Mouse (Mus musculus): ENCODE data around the gene Itfg1. TPM values are rescaled to one million over a fixed set of nuclear protein-coding genes. Genes with fewer than 3 reads are reported as not detected.
"Not testable (repeated sequence)": the region's sequence is repeated elsewhere in the genome, so short reads cannot be mapped to it uniquely, and the experiment has no call there.

Itfg1 gene
- 196 and 207 TPM in 2 replicates for polyA plus RNA-seq (2015; fragmentation: Nextera tagmentation; extraction: Ambion mirVana)

DNA sequence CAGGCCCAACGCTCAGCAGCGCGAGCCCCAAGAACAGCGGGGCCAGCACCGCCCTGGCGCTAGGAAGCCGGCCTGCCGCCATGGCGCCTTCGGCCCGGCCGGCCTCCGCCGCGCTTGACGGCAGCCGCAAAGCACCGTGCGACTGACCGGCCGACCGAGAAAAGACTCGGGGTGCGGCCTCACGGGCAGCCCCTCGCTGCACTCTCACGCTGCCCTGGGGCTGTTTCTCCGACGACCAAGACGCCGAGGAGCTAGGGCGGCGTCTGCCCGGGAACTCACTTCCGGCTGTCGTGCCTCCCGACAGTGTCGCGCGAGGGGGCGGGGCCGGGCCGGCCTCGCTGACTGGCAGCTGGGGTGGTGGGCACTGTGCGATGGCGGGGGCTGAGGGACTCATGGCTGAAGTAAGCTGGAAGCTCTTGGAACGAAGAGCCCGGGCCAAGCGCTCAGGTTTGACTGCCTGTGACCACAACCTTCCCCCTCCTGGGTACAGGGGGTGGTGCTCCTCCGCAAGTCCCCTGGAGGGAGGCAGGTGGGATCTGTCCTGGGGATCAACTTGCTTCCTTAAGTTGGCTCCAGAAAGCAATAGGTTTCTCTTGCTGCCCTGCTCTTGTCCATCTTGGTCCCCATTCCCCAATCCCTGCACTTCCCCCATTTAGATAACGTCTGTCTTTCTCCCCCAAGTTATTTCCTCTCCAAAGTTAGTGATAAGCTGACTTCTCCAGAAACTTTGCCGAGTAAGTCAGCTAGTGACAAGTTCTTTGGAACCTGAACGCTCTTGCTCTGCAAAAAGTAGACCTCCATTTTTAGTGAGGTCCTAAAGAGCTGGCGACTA is at the start of gene Itfg1, which contains the start of gene Phkb:
Gene Itfg1, minus strand, starts transcription at position 265 of the 832 bp plus-strand sequence.
Gene Phkb, plus strand, starts transcription at position 303 of the 832 bp plus-strand sequence.
- H3K4me2 ChIP-seq (ENCODE audit: low read length), result peak within 1 kb of the TSS; percentile 56
- peak within 1 kb of the TSS; percentile 90 for H3K9ac ChIP-seq (ENCODE audit: low read depth, low read length)
- no peaks in the 10 kb centered on the region for H3K27me3 ChIP-seq (replicated peaks; ENCODE audit: control insufficient read depth, insufficient read depth, low read length)
- ATAC-seq, result peak; percentile 98
- peak within 1 kb of the TSS; percentile 97 for H3K27ac ChIP-seq (ENCODE audit: low read depth, low read length)
- peaks cover 15% of the 10 kb centered on the region for H3K4me1 ChIP-seq (ENCODE audit: control insufficient read depth, insufficient read depth, low read depth, low read length)
- H3K36me3 ChIP-seq (ENCODE audit: control insufficient read depth, insufficient read depth, low read length), result peaks cover 3% of the 10 kb centered on the region; the same call in 1 of the 2 replicates
- WGBS, result under 1% methylated on average over 52 of the region's 54 CpGs
- H3K9me3 ChIP-seq (ENCODE audit: control insufficient read depth, low read length), result no peaks in the 10 kb centered on the region
- peak within 1 kb of the TSS; percentile 81 for H3K4me3 ChIP-seq (ENCODE audit: low read length)

- 93% methylated on average over 3 of the region's 3 CpGs for WGBS
- no peaks in the 10 kb centered on the region for H3K27me3 ChIP-seq (replicated peaks; ENCODE audit: control insufficient read depth, insufficient read depth, low read length)
- no peaks in the 10 kb centered on the region for H3K4me1 ChIP-seq (ENCODE audit: control insufficient read depth, insufficient read depth, low read depth, low read length)
- no peaks in the 10 kb centered on the region for H3K9me3 ChIP-seq (ENCODE audit: control insufficient read depth, low read length)
- H3K4me3 ChIP-seq (ENCODE audit: low read length), result no peak overlapping the region
- H3K9ac ChIP-seq (ENCODE audit: low read depth, low read length), result no peak overlapping the region
- H3K36me3 ChIP-seq (ENCODE audit: control insufficient read depth, insufficient read depth, low read length), result peaks cover 5% of the 10 kb centered on the region; the same call in 1 of the 2 replicates
- no peak for ATAC-seq
- H3K4me2 ChIP-seq (ENCODE audit: low read length), result no peak overlapping the region
- H3K27ac ChIP-seq (ENCODE audit: low read depth, low read length), result no peak overlapping the region
Measured at GRCm38 (mm10) chr8:85884811-85885210, 44.1 kb upstream of the Itfg1 start.

- no peaks in the 10 kb centered on the region for H3K4me1 ChIP-seq (ENCODE audit: control insufficient read depth, insufficient read depth, low read depth, low read length)
- H3K4me3 ChIP-seq (ENCODE audit: low read length), result no peak overlapping the region
- H3K27me3 ChIP-seq (replicated peaks; ENCODE audit: control insufficient read depth, insufficient read depth, low read length), result no peaks in the 10 kb centered on the region
- H3K9ac ChIP-seq (ENCODE audit: low read depth, low read length), result no peak overlapping the region
- H3K9me3 ChIP-seq (ENCODE audit: control insufficient read depth, low read length), result no peaks in the 10 kb centered on the region
- no peak for ATAC-seq
- no peak overlapping the region for H3K4me2 ChIP-seq (ENCODE audit: low read length)
- H3K27ac ChIP-seq (ENCODE audit: low read depth, low read length), result no peak overlapping the region
- H3K36me3 ChIP-seq (ENCODE audit: control insufficient read depth, insufficient read depth, low read length), result peaks cover 5% of the 10 kb centered on the region; the same call in 1 of the 2 replicates
- 91% methylated on average over 7 of the region's 7 CpGs for WGBS
Measured at GRCm38 (mm10) chr8:85879624-85880023, 38.9 kb upstream of the Itfg1 start.

GRCm38 (mm10) chr8:85877976-85878375 is 37.3 kb upstream of the Itfg1 start:
- no peaks in the 10 kb centered on the region for H3K27me3 ChIP-seq (replicated peaks; ENCODE audit: control insufficient read depth, insufficient read depth, low read length)
- H3K9me3 ChIP-seq (ENCODE audit: control insufficient read depth, low read length), result no peaks in the 10 kb centered on the region
- WGBS, result 97% methylated on average over 8 of the region's 8 CpGs
- H3K9ac ChIP-seq (ENCODE audit: low read depth, low read length), result no peak overlapping the region
- peaks cover 5% of the 10 kb centered on the region; the same call in 1 of the 2 replicates for H3K36me3 ChIP-seq (ENCODE audit: control insufficient read depth, insufficient read depth, low read length)
- H3K4me3 ChIP-seq (ENCODE audit: low read length), result no peak overlapping the region
- H3K4me1 ChIP-seq (ENCODE audit: control insufficient read depth, insufficient read depth, low read depth, low read length), result no peaks in the 10 kb centered on the region
- H3K27ac ChIP-seq (ENCODE audit: low read depth, low read length), result no peak overlapping the region
- ATAC-seq, result no peak
- H3K4me2 ChIP-seq (ENCODE audit: low read length), result no peak overlapping the region

GRCm38 (mm10) chr8:85871660-85872059 is 30.9 kb upstream of the Itfg1 start:
- no peak overlapping the region for H3K27ac ChIP-seq (ENCODE audit: low read depth, low read length)
- WGBS, result 59% methylated on average over 2 of the region's 2 CpGs
- H3K27me3 ChIP-seq (replicated peaks; ENCODE audit: control insufficient read depth, insufficient read depth, low read length), result no peaks in the 10 kb centered on the region
- H3K4me3 ChIP-seq (ENCODE audit: low read length), result no peak overlapping the region
- no peak overlapping the region for H3K9ac ChIP-seq (ENCODE audit: low read depth, low read length)
- no peaks in the 10 kb centered on the region for H3K4me1 ChIP-seq (ENCODE audit: control insufficient read depth, insufficient read depth, low read depth, low read length)
- H3K36me3 ChIP-seq (ENCODE audit: control insufficient read depth, insufficient read depth, low read length), result no peaks in the 10 kb centered on the region
- ATAC-seq, result no peak
- H3K4me2 ChIP-seq (ENCODE audit: low read length), result no peak overlapping the region
- H3K9me3 ChIP-seq (ENCODE audit: control insufficient read depth, low read length), result no peaks in the 10 kb centered on the region

DNA sequence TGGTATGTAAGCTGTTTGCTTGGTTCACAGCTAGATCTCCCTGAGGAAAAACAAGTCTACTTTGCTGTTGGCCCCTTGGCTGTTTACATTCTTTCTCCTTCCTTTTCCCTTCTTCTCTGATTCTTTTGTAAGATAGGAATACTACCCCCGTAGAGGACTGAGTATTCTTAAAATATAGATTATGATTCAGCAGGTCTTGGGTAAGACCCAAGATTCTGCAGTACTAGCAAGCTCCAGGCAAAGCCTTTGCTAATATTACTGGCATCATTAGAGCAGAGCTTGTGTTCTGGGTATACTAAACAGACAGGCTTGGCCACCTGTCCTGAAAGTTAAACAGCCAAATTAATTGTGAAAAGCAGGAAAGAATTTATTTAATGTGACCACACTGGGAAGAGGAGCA is 21.7 kb upstream of the Itfg1 start:
- Histone ChIP-seq H3K4me1 (ENCODE audit: control insufficient read depth, insufficient read depth, low read depth, low read length) (no peaks in the 10 kb centered on the region), H3K27ac (ENCODE audit: low read depth, low read length) (no peak overlapping the region), H3K36me3 (ENCODE audit: control insufficient read depth, insufficient read depth, low read length) (no peaks in the 10 kb centered on the region), H3K4me3 (ENCODE audit: low read length) (no peak overlapping the region), H3K9me3 (ENCODE audit: control insufficient read depth, low read length) (no peaks in the 10 kb centered on the region), H3K9ac (ENCODE audit: low read depth, low read length) (no peak overlapping the region), H3K27me3 (replicated peaks; ENCODE audit: control insufficient read depth, insufficient read depth, low read length) (no peaks in the 10 kb centered on the region), H3K4me2 (ENCODE audit: low read length) (no peak overlapping the region)
- WGBS, result 93% methylated on average over 1 of the region's 1 CpGs
- no peak for ATAC-seq

- Histone ChIP-seq H3K4me3 (ENCODE audit: low read length) (no peak overlapping the region), H3K27ac (ENCODE audit: low read depth, low read length) (no peak overlapping the region), H3K9me3 (ENCODE audit: control insufficient read depth, low read length) (no peaks in the 10 kb centered on the region), H3K9ac (ENCODE audit: low read depth, low read length) (no peak overlapping the region), H3K4me1 (ENCODE audit: control insufficient read depth, insufficient read depth, low read depth, low read length) (no peaks in the 10 kb centered on the region), H3K4me2 (ENCODE audit: low read length) (no peak overlapping the region), H3K27me3 (replicated peaks; ENCODE audit: control insufficient read depth, insufficient read depth, low read length) (no peaks in the 10 kb centered on the region), H3K36me3 (ENCODE audit: control insufficient read depth, insufficient read depth, low read length) (no peaks in the 10 kb centered on the region)
- 91% methylated on average over 5 of the region's 5 CpGs for WGBS
- no peak for ATAC-seq
Measured at GRCm38 (mm10) chr8:85860612-85861011, 19.9 kb upstream of the Itfg1 start.

DNA sequence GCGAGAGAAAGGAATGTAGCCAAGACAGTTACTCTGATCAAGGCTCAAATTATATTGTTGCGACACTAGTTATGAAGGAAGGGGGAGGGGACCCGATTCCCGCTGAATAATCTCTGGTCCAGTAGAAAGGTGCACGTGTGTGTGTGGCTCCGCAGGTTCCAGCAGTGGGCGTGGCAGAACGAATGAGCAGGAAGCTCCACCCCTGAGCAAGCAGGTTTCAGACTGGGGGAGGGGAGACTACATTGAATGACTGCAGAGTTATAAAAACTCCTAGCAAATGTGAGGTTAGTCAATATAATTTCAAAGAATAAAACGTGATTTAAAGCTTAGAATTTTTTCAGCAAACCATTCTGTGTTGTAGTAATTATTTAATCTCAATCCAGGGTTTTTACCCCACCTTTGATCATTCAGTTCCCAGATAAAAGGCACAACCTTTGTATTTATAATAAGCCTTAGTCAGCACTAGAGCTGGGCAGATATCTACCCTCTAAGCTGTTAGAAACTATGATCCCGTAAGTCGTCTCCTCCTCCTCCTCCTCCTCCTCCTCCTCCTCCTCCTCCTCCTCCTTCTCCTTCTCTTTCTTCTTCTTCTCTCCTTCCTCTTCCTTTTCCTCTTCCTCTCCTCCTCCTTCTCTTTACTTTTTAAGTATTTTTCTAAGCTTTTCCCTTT is 16.6 kb upstream of the Itfg1 start:
- not testable (repeated sequence) for H3K36me3 ChIP-seq (ENCODE audit: control insufficient read depth, insufficient read depth, low read length); H3K4me3 ChIP-seq (ENCODE audit: low read length); ATAC-seq; H3K9ac ChIP-seq (ENCODE audit: low read depth, low read length); H3K9me3 ChIP-seq (ENCODE audit: control insufficient read depth, low read length); H3K4me1 ChIP-seq (ENCODE audit: control insufficient read depth, insufficient read depth, low read depth, low read length); H3K27me3 ChIP-seq (replicated peaks; ENCODE audit: control insufficient read depth, insufficient read depth, low read length); H3K27ac ChIP-seq (ENCODE audit: low read depth, low read length); H3K4me2 ChIP-seq (ENCODE audit: low read length)
- WGBS, result 52% methylated on average over 11 of the region's 11 CpGs

All from hindbrain, embryonic 16.5 days (tissue).